Mouse (Mus musculus) c-Kit-positive CD71-positive TER-119-negative erythroid progenitor cells, embryonic 14.5 days (primary cell): Measurements from ENCODE around the gene Mdga2.

Experiments
- DNase-seq: peaks from one replicate; pipeline ENCODE4 v3.0.0-alpha.2; 2013; ENCODE audit warnings: low read depth

Mdga2 gene

GRCm38 (mm10) chr12:66702781-66703180, 519.6 kb downstream of the Mdga2 start:
- no peak for DNase-seq

GRCm38 (mm10) chr12:66679558-66679957, 542.8 kb downstream of the Mdga2 start:
- DNase-seq, result no peak

- no peak for DNase-seq
These were observed 573.5 kb downstream of the Mdga2 start for GRCm38 (mm10) chr12:66648605-66649552.

DNA sequence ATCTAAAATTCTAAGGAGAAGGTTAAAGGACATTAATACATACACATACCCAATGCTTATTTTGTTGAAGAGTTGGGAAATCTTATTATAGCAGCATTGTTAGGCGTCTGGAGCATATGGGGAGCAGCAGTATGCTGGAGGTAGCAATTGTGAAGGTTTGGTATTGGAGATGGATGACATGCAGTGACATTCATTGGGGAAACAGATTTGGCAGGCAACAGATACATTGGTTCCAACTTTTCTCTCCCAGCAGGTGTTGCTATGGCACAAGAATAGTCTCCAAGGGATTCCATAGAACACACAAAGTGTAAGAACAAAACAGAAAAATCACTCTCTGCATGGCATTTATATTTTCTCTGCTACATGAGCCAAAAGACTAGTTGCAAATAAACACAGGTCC, 581.9 kb downstream of the Mdga2 start:
- no peak for DNase-seq

DNA sequence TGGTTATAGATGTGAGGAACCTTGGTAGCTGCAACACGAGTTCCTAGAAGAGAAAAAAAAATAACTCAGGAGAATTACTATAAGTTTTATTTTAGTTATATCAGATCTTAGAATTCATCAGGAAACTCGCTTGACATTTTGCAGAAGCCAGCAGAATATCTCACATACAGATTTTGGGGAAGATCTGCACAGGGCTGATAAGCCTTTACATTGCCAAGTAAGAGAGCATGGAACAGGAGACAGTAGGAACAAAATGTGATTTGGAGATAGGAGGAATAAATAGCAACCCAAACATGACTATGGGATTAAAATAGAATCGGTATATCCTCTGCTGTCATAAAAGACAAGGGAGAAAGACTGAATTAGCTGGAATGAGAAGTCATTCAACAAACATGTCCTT, 602.4 kb downstream of the Mdga2 start:
- DNase-seq, result no peak

DNA sequence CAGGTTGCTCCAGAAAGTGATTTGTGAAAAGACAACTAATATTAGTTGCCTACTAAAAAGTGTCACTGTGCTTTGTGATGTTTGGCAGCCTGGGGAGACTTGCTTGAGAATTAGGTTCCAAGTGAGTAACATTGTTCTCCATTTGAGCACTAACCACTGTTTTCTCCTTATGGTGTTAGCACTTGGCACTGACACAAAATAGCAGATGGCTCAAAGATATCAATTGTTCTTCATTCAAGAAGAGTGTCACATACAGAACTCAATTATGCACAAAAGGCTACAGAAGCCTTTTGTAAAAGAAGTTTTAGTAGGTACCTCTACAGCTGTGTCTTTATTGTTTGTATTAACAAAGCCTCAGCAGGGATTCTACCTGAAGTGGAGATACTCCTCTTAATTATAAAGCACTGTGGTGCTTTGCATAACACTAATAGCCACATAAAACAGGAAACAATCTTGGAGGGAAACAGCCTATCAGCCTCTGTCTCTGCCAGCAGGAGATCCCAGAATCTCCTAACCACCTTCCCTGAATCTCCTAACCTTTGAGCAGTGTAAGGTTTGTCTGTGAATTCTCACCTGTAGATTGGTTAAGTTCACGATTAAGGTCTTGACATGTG, 630.6 kb downstream of the Mdga2 start:
- no peak for DNase-seq

GRCm38 (mm10) chr12:66565396-66565795, 657.0 kb downstream of the Mdga2 start:
- DNase-seq, result no peak

DNA sequence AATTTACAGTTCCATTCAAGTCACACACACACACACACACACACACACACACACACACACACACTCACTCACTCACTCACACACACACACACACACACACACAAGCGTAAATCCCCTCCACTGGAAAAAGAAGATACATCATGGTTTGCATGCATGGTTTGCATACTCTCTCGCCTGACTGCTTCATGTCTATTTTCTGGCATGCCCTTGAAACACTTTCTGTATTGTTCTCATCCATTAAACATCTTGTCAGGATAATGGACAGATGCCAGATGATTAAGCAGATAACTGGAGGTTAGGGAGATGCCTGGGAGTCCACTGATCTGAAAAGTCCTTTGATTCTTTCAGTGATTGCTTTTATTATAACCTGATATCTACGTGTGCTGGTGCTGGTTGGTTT, 665.5 kb downstream of the Mdga2 start:
- DNase-seq, result no peak

DNA sequence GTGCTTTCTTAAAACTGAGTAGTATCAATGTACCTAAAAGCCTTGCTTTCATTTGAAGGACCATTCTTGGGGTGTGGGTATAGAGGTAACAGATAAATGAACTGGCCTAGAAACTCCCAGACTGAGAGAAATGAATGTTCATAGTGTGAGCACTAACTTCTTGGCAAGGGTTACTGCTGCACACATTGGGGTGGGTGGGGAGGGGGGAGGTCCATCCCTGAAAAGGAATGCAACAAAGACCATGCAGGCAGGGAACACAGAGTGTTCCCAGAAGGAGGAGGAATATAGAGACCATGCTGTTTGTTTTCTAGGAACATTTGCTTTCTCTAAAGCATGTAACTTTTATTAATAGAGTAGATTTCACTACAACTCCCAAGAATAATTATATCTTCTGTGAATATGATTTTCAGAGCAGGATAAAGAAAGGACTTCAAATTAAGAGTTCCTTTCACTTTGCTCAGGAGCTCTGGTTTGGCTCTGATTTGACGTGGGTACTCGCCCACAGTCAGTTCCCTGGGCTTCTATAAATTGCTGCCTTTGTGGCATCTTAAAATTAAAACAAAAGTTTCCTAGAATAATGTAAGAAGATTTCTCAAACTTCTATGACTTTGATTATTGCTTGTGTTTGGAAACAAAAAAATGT, 666.0 kb downstream of the Mdga2 start:
- no peak for DNase-seq

DNA sequence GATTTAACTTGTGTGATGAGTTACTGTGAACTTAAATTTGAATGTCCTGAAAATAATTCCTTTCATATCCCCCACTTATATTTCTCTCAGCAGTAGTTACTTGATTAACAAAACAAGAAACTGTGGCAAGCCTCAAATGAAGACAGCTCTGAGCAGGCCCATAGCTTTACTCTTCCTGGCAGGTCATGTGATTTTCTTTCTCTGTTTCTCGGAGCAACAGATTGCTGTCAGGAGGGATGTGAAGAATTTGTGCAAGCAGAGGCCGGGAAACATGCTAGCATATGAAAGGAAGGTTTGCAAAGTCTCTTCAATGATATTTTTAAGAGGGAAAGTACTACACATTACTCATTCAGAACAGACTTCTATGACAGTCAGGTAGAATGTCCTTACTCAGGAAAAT, 697.4 kb downstream of the Mdga2 start:
- DNase-seq, result no peak

DNA sequence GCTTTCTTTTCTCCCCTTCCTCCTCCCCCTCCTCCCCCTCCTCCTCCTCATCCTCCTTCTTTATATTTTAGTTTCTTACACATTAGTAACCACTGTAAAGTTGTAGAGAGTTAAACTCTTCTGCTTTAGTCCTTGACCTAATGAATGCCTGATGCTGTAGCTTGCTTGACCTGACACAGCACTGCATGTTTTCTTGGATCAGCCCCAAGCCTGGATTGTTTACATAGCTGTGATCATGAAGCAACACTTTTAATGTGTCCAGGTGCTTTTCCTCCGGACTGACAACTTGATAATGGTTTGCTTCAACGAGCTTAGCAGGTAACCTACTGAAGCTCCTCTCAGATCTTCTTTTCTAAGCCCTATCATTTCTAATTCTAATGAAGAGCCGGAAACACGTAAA, 723.1 kb downstream of the Mdga2 start:
- DNase-seq, result no peak

DNA sequence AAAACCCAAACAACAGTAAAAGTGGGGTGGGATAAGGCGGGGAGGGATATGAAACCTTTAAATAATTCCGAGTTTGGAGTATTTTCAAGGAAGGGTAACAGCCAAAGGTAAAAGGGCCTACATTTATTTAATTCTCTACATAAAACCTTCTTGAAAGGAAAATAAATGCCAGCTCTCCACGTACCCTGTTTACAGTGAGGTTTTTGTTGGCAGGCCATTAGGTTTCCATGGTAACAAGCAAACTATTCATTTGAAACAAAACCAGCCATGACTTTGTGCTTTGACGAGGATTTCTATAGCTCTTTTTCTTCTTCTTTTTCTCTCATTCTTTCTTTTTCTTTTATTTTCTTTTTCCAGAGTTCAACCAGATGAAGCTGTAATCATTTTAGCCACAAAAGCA, 751.5 kb downstream of the Mdga2 start:
- DNase-seq, result no peak

- no peak for DNase-seq
These were observed 752.0 kb downstream of the Mdga2 start for GRCm38 (mm10) chr12:66470243-66470863.

GRCm38 (mm10) chr12:66465516-66465915, 756.8 kb downstream of the Mdga2 start:
- no peak for DNase-seq

GRCm38 (mm10) chr12:66443340-66443739, 779.0 kb downstream of the Mdga2 start:
- DNase-seq, result no peak
